Mouse (Mus musculus) ES-E14 (cell line): ENCODE results near the gene Pde8a.

Experiments
- CHD2 ChIP-seq: IDR thresholded peaks from 2 replicates; pipeline ENCODE4 v1.6.1; 2014; ENCODE audit warnings: mild to moderate bottlenecking, low read depth, low read length, inconsistent platforms
- HCFC1 ChIP-seq: IDR thresholded peaks from 2 replicates; pipeline ENCODE4 v1.6.1; 2012; ENCODE audit warnings: low read length, inconsistent platforms, borderline replicate concordance; ENCODE audit not compliant: insufficient read depth
- MAFK ChIP-seq: IDR thresholded peaks from 2 replicates; pipeline ENCODE4 v1.6.1; 2014; ENCODE audit warnings: mild to moderate bottlenecking, low read depth, low read length, inconsistent platforms; ENCODE audit not compliant: insufficient read depth
- ZC3H11A ChIP-seq: IDR thresholded peaks from 2 replicates; pipeline ENCODE4 v1.6.1; 2012; ENCODE audit warnings: low read depth, mild to moderate bottlenecking, inconsistent platforms, low read length, borderline replicate concordance
- ZNF384 ChIP-seq: IDR thresholded peaks from 2 replicates; pipeline ENCODE4 v1.6.1; 2012; ENCODE audit warnings: low read depth, low read length, inconsistent platforms

GRCm38 (mm10) chr7:81167124-81167523 is 46.3 kb upstream of the Pde8a start:
- TF ChIP-seq MAFK (no peak), CHD2 (no peak), HCFC1 (no peak), ZNF384 (peak; percentile 83), ZC3H11A (no peak)
